Mouse (Mus musculus) bone marrow macrophage, adult 2 months (primary cell): ENCODE data around the gene Tm6sf1.

Source experiments
- CTCF ChIP-seq: IDR thresholded peaks from 2 replicates; pipeline ENCODE4 v1.5.1; 2012; ENCODE audit warnings: low read depth, mild to moderate bottlenecking, low read length, moderate library complexity
- POLR2A ChIP-seq: IDR thresholded peaks from 2 replicates; pipeline ENCODE4 v1.6.1; 2012; ENCODE audit warnings: mild to moderate bottlenecking, low read depth, low read length, borderline replicate concordance

DNA sequence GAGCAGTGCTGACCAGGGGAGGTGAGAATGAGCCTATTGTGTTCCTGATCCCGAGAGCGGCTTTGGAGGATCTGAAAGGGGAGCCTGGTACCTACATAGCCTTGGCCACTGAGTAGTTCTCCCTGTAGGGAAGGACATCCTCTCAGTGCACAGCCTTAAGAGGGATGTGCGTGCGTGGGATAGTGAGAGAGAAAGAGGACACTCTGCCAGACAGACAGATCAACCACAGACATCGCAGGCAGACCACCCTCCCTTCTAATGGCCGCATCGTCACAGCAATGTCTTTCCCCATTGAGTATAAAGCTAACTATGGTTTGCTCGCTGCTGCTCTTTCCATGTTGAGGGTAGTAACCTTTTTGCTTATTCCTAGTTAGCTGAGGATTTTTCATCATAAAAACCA lies 14.9 kb upstream of the Tm6sf1 start:
- no peak for TF ChIP-seq CTCF
- TF ChIP-seq POLR2A = no peak
